Mouse (Mus musculus) embryonic facial prominence, embryonic 11.5 days (tissue): ENCODE data around the gene Boc. TPM values are rescaled to one million over a fixed set of nuclear protein-coding genes. Genes with fewer than 3 reads are reported as not detected.
A peak's percentile ranks its signal among the peaks of the same experiment; 100 is the strongest.
"Not testable (repeated sequence)": the region's sequence is repeated elsewhere in the genome, so short reads cannot be mapped to it uniquely, and the experiment has no call there.

Source experiments
- ATAC-seq: fragments of 200-750 bp; cut with Nextera tagmentation; replicated peaks from 2 replicates; pipeline ENCODE4 v1.8.0; 2017; ENCODE audit warnings: low read depth; ENCODE audit not compliant: insufficient number of reproducible peaks, low FRiP score, low TSS enrichment
- DNase-seq: peaks from one replicate; pipeline ENCODE4 v3.0.0-alpha.2; 2015; ENCODE audit warnings: low spot score
- H3K27ac ChIP-seq: fragments of 300-500 bp; sonication (generic); replicated peaks from 2 replicates; pipeline ENCODE4 v1.5.1; 2014; ENCODE audit warnings: mild to moderate bottlenecking, low read depth, low read length, control low read depth
- H3K27me3 ChIP-seq: fragments of 300-500 bp; sonication (generic); 2 replicates; pipeline ENCODE4 v1.6.1; 2014; ENCODE audit warnings: mild to moderate bottlenecking, low read length, moderate library complexity, mixed read lengths; ENCODE audit not compliant: control insufficient read depth, insufficient read depth
- H3K36me3 ChIP-seq: fragments of 300-500 bp; sonication (generic); replicated peaks from 2 replicates; pipeline ENCODE4 v1.6.1; 2014; ENCODE audit warnings: low read depth, mild to moderate bottlenecking, low read length, moderate library complexity, mixed read lengths; ENCODE audit not compliant: control insufficient read depth, insufficient read depth
- H3K4me1 ChIP-seq: fragments of 300-500 bp; sonication (generic); 2 replicates; pipeline ENCODE4 v1.6.1; 2014; ENCODE audit warnings: low read length, mixed read lengths; ENCODE audit not compliant: control insufficient read depth, insufficient read depth
- H3K4me2 ChIP-seq: fragments of 300-500 bp; sonication (generic); 2 replicates; pipeline ENCODE4 v1.6.1; 2014; ENCODE audit warnings: low read depth, mild to moderate bottlenecking, control low read depth, low read length, moderate library complexity
- H3K4me3 ChIP-seq: fragments of 300-500 bp; sonication (generic); 2 replicates; pipeline ENCODE4 v1.5.1; 2014; ENCODE audit warnings: low read depth, low read length, control low read depth
- H3K9ac ChIP-seq: fragments of 300-500 bp; sonication (generic); replicated peaks from 2 replicates; pipeline ENCODE4 v1.6.1; 2014; ENCODE audit warnings: mild to moderate bottlenecking, control low read depth, low read length
- H3K9me3 ChIP-seq: fragments of 300-500 bp; sonication (generic); replicated peaks from 2 replicates; pipeline ENCODE4 v1.6.1; 2016; ENCODE audit warnings: mild to moderate bottlenecking, low read length, inconsistent platforms, mixed read lengths; ENCODE audit not compliant: control insufficient read depth
- WGBS: fragments of 180-500 bp; shearing (Covaris S2); extraction: QIAGEN DNeasy Blood & Tissue Kit; methylation state at CpG from one replicate; pipeline ENCODE4 v1.1.7; 2014; 5-methylcytosine and 5-hydroxymethylcytosine counted together
- microRNA-seq: library from miRNA; unstranded; fragments of <30 nt; microRNA quantifications from one replicate; pipeline ENCODE4, GENCODE M21; 2016; ENCODE audit warnings: borderline number of aligned reads
- polyA plus RNA-seq: library from polyadenylated mRNA; unstranded; fragments of >200 nt; fragmentation: Nextera tagmentation; extraction: Ambion mirVana; gene quantifications from 2 replicates; pipeline ENCODE4 v1.2.1, GENCODE M21; 2014

Gene Boc
- polyA plus RNA-seq, 1 experiment from 2014 or later, result 19.5 TPM

GRCm38 (mm10) chr16:44441913-44442312 lies 116.8 kb downstream of the Boc start:
- H3K27ac ChIP-seq, H3K4me2 ChIP-seq, DNase-seq, H3K36me3 ChIP-seq, ATAC-seq, H3K9ac ChIP-seq, H3K27me3 ChIP-seq, H3K4me1 ChIP-seq, H3K4me3 ChIP-seq, H3K9me3 ChIP-seq: not testable (repeated sequence)
- 92% methylated on average over 15 of the region's 15 CpGs for WGBS

- ATAC-seq, result no peak
- DNase-seq, result no peak
- H3K27ac ChIP-seq, result no peak overlapping the region
- no peak overlapping the region for H3K4me3 ChIP-seq
- no peaks in the 10 kb centered on the region for H3K9me3 ChIP-seq
- no peak overlapping the region for H3K9ac ChIP-seq
- no peaks in the 10 kb centered on the region for H3K36me3 ChIP-seq
- no peaks in the 10 kb centered on the region for H3K27me3 ChIP-seq
- H3K4me2 ChIP-seq, result no peak overlapping the region
- WGBS, result 71% methylated on average over 4 of the region's 4 CpGs
- H3K4me1 ChIP-seq, result no peaks in the 10 kb centered on the region
Observed at GRCm38 (mm10) chr16:44435481-44435880, 123.2 kb downstream of the Boc start.

Small RNAs within 50 kb of the gene (microRNA-seq; reads per million reads assigned to microRNA genes)
- 13.6 reads per million, percentile 16 among the genes with 10 or more reads in this experiment for gene Mir3081

Other genes starting within 250 kb of the Boc start
- gene Sidt1, start 225.7 kb downstream of the Boc start, polyA plus RNA-seq, result 0.42 and 0.89 TPM in 2 replicates
- 32.4 and 34.8 TPM in 2 replicates for gene Spice1, start 211.8 kb downstream of the Boc start, polyA plus RNA-seq
- gene Cfap44, start 164.1 kb downstream of the Boc start, polyA plus RNA-seq, result 0.50 and 0.63 TPM in 2 replicates
- 12.6 and 14.5 TPM in 2 replicates for gene Nepro, start 165.4 kb upstream of the Boc start, polyA plus RNA-seq
- gene Gtpbp8, start 187.5 kb upstream of the Boc start, polyA plus RNA-seq, result 29.3 and 32.5 TPM in 2 replicates
- 0.63 and 0.95 TPM in 2 replicates for gene Cd200r1, start 206.8 kb upstream of the Boc start, polyA plus RNA-seq